Mouse (Mus musculus): ENCODE measurements around the gene Hivep3.

GRCm38 (mm10) chr4:120129233-120129885 is 395.8 kb downstream of the Hivep3 start:
- TF ChIP-seq POLR2A (IDR thresholded peaks at IDR 0.05; ENCODE audit: insufficient read length, low read depth) (no peak), E2F4 (IDR thresholded peaks at IDR 0.05; ENCODE audit: insufficient read depth) (no peak), MAX (IDR thresholded peaks at IDR 0.05; ENCODE audit: low read depth) (no peak), TCF12 (IDR thresholded peaks at IDR 0.05; ENCODE audit: insufficient read depth, poor library complexity, severe bottlenecking) (no peak), POLR2AphosphoS2 (IDR thresholded peaks at IDR 0.05; ENCODE audit: insufficient read length, low read depth) (no peak)

Measured in myocyte (in vitro differentiated cells).